Mouse (Mus musculus): ENCODE data around the gene Tln1. TPM values are rescaled to one million over a fixed set of nuclear protein-coding genes. Genes with fewer than 3 reads are reported as not detected.

The Tln1 gene
- total and polyA plus RNA-seq, 3 experiments: 22.3 to 59.3 (median 50.1) TPM

DNA sequence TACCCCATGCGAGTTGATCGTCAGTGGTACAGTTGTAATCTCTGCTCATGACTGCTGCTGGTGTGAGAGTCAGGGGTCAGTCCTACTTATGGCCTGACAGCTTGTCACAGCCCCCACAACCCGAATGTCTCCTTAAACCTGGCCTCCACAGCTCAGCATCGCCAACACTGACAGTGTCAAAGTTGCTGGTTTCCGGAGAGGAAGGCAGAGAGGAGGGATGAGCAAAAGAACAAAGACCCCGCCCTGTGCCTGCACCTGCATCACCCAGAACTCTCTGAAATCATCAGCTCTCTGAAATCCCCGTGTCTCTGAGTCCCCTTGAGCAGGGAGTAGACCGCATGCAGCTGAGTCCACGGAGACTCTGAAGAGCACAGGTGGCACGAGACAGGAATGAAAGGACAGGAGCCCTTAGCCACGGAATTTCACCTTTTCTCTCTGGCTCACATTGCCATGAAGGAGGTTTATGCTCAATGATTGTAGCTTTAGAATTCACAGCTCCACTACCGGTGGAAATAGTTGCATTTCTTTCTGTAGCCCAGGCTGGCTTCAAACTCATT, 78.9 kb downstream of the Tln1 start, which contains the start of gene Sit1:
Sit1 (minus strand) TSS at position 200 of the 557 bp plus-strand sequence.
- Histone ChIP-seq H3K27ac (ENCODE audit: insufficient read depth, low read depth) (no peak within 1 kb of the TSS), H3K4me2 (ENCODE audit: insufficient read depth, low read depth, poor library complexity, severe bottlenecking) (peak within 1 kb of the TSS; percentile 32), H3K79me2 (replicated peaks; ENCODE audit: control insufficient read depth, extremely low read depth, insufficient read depth, poor library complexity, severe bottlenecking) (no peaks in the 10 kb centered on the region), H3K9ac (ENCODE audit: insufficient read depth, low read depth) (no peak within 1 kb of the TSS), H3K4me3 (replicated peaks in 1 of 3; ENCODE audit: low read depth in 2 of 3, low read length in 2 of 3, poor library complexity in 1 of 3) (peak within 1 kb of the TSS in 2 of 3 experiments; percentile 32 to 58), H3K9me3 (replicated peaks; ENCODE audit: low read length) (peaks cover 3% of the 10 kb centered on the region), H3K36me3 (replicated peaks in 1 of 2; ENCODE audit: control insufficient read depth in 1 of 2, insufficient read depth in 1 of 2, low read length in 1 of 2) (no peaks in the 10 kb centered on the region), H3K4me1 (ENCODE audit: control insufficient read depth in 1 of 2, insufficient read depth in 2 of 2) (peaks cover 10 to 36% of the 10 kb centered on the region in 2 experiments), H3K27me3 (replicated peaks) (peaks cover 3% of the 10 kb centered on the region)
- dilution Hi-C loops (cut with MboI; ENCODE audit: extremely low pct_ligation_motif_present, extremely low pct_unique_long_range_greater_than_20kb, low sequenced_read_pairs) (no loop called here), in situ Hi-C loops (cut with MboI; ENCODE audit: low pct_ligation_motif_present, low pct_unique_long_range_greater_than_20kb, low sequenced_read_pairs) (loop anchor here (5.0 kb wide), 1 partner anchor 41 kb away; the partner anchor contains the start of gene Tesk1)
- TF ChIP-seq KAT2A (IDR thresholded peaks at IDR 0.05; ENCODE audit: insufficient replicate concordance, low read length) (no peak), USF2 (conservative IDR thresholded peaks at IDR 0.05; ENCODE audit: low read depth, low read length) (no peak), ETS1 (conservative IDR thresholded peaks at IDR 0.05; ENCODE audit: low read depth, low read length) (peak; percentile 58), NRF1 (IDR thresholded peaks at IDR 0.05; ENCODE audit: low read depth, low read length) (no peak), E2F4 (IDR thresholded peaks at IDR 0.05; ENCODE audit: insufficient replicate concordance, low read depth, low read length) (no peak), UBTF (IDR thresholded peaks at IDR 0.05; ENCODE audit: low read depth, low read length) (no peak), MAFK (IDR thresholded peaks at IDR 0.05; ENCODE audit: insufficient replicate concordance, low read length) (no peak), ZNF384 (IDR thresholded peaks at IDR 0.05; ENCODE audit: low read depth, low read length) (no peak), GABPA (IDR thresholded peaks at IDR 0.05; ENCODE audit: insufficient replicate concordance, low read depth, low read length) (no peak), BHLHE40 (IDR thresholded peaks at IDR 0.05; ENCODE audit: low read depth, low read length) (peak; percentile 82), CHD2 (IDR thresholded peaks at IDR 0.05; ENCODE audit: low read length) (no peak)
- peak; percentile 59 for DNase-seq (ENCODE audit: extremely low read depth)

DNA sequence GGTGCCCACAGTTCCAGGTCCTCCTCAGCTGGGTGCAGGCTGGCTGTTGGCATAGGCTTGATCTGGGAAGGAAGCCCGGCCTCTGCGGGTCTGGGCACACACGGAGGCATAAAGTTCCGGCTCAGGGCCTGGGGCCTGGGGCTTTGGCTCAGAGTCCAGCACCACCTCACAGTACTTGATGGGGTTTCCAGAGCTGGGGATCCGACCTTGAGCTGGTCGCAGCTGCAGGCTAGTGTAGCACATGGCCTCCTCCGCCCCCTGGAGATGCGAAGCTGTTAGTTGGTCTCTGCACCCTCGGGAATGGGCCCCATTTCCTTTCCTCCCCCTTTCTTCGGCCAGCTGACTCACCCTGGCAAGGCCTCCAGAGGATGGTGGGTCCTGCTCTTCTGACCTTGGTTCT, 79.9 kb downstream of the Tln1 start:
- peak overlapping the region in 1 of 3 experiments; percentile 58 for H3K4me3 ChIP-seq (replicated peaks in 1 of 3; ENCODE audit: low read depth in 2 of 3, low read length in 2 of 3, poor library complexity in 1 of 3)
- H3K9ac ChIP-seq (ENCODE audit: insufficient read depth, low read depth): no peak overlapping the region
- H3K27me3 ChIP-seq (replicated peaks): peaks cover 1% of the 10 kb centered on the region
- H3K79me2 ChIP-seq (replicated peaks; ENCODE audit: control insufficient read depth, extremely low read depth, insufficient read depth, poor library complexity, severe bottlenecking): no peaks in the 10 kb centered on the region
- H3K36me3 ChIP-seq (replicated peaks in 1 of 2; ENCODE audit: control insufficient read depth in 1 of 2, insufficient read depth in 1 of 2, low read length in 1 of 2): no peaks in the 10 kb centered on the region
- dilution Hi-C loops (cut with MboI; ENCODE audit: extremely low pct_ligation_motif_present, extremely low pct_unique_long_range_greater_than_20kb, low sequenced_read_pairs): no loop called here
- H3K27ac ChIP-seq (ENCODE audit: insufficient read depth, low read depth): no peak overlapping the region
- H3K9me3 ChIP-seq (replicated peaks; ENCODE audit: low read length): peaks cover 3% of the 10 kb centered on the region
- peak; percentile 24 for DNase-seq (ENCODE audit: extremely low read depth)
- TF ChIP-seq MAX (IDR thresholded peaks at IDR 0.05; ENCODE audit: low read length) (0 out of 2 replicates have a peak, but pooled peaks have one; percentile 23), MEF2A (IDR thresholded peaks at IDR 0.05; ENCODE audit: borderline replicate concordance, low read depth, low read length) (no peak)
- peak overlapping the region; percentile 32 for H3K4me2 ChIP-seq (ENCODE audit: insufficient read depth, low read depth, poor library complexity, severe bottlenecking)
- H3K4me1 ChIP-seq (ENCODE audit: control insufficient read depth in 1 of 2, insufficient read depth in 2 of 2): peaks cover 10 to 36% of the 10 kb centered on the region in 2 experiments
- in situ Hi-C loops (cut with MboI; ENCODE audit: low pct_ligation_motif_present, low pct_unique_long_range_greater_than_20kb, low sequenced_read_pairs): loop anchor here (5.0 kb wide), 1 partner anchor 40 kb away; the partner anchor contains the start of gene Tesk1
